Mouse (Mus musculus) intestine, postnatal 0 days (tissue): Measurements from ENCODE around the gene Dysf. TPM values are rescaled to one million over a fixed set of nuclear protein-coding genes. Genes with fewer than 3 reads are reported as not detected.

Source experiments
- ATAC-seq: fragments of 200-750 bp; cut with Nextera tagmentation; 2 replicates; pipeline ENCODE4 v1.8.0; 2017; ENCODE audit warnings: mild to moderate bottlenecking, moderate TSS enrichment, moderate library complexity
- H3K27ac ChIP-seq: fragments of 300-500 bp; sonication (generic); 2 replicates; pipeline ENCODE4 v1.5.1; 2014; ENCODE audit warnings: mild to moderate bottlenecking, low read depth, low read length, moderate library complexity
- H3K27me3 ChIP-seq: fragments of 300-500 bp; sonication (generic); replicated peaks from 2 replicates; pipeline ENCODE4 v1.6.1; 2014; ENCODE audit warnings: low read length, mixed read lengths; ENCODE audit not compliant: control insufficient read depth, insufficient read depth
- H3K36me3 ChIP-seq: fragments of 300-500 bp; sonication (generic); 2 replicates; pipeline ENCODE4 v1.6.1; 2014; ENCODE audit warnings: mild to moderate bottlenecking, moderate library complexity; ENCODE audit not compliant: control insufficient read depth, insufficient read depth
- H3K4me1 ChIP-seq: fragments of 300-500 bp; sonication (generic); replicated peaks from 2 replicates; pipeline ENCODE4 v1.6.1; 2014; ENCODE audit warnings: antibody characterized with exemption, low read length, mixed read lengths; ENCODE audit not compliant: control insufficient read depth, insufficient read depth
- H3K4me2 ChIP-seq: fragments of 300-500 bp; sonication (generic); replicated peaks from 2 replicates; pipeline ENCODE4 v1.6.1; 2014; ENCODE audit warnings: low read depth, mild to moderate bottlenecking, moderate library complexity
- H3K4me3 ChIP-seq: fragments of 300-500 bp; sonication (generic); 2 replicates; pipeline ENCODE4 v1.5.1; 2014; ENCODE audit warnings: low read depth, low read length
- H3K9ac ChIP-seq: fragments of 300-500 bp; sonication (generic); 2 replicates; pipeline ENCODE4 v1.6.1; 2014; ENCODE audit warnings: mild to moderate bottlenecking, low read depth, low read length
- H3K9me3 ChIP-seq: fragments of 300-500 bp; sonication (generic); 2 replicates; pipeline ENCODE4 v1.6.1; 2016; ENCODE audit warnings: mixed run types; ENCODE audit not compliant: control insufficient read depth
- CTCF ChIP-seq: sonication (generic); IDR thresholded peaks from 2 replicates; pipeline ENCODE4 v1.5.1; 2016; ENCODE audit warnings: low read depth, mild to moderate bottlenecking, control low read depth, antibody characterized with exemption, moderate library complexity
- WGBS: fragments of 180-500 bp; shearing (Covaris S2); extraction: QIAGEN DNeasy Blood & Tissue Kit; methylation state at CpG from one replicate; pipeline ENCODE4 v1.1.7; 2014; 5-methylcytosine and 5-hydroxymethylcytosine counted together
- polyA plus RNA-seq: library from polyadenylated mRNA; unstranded; fragments of >200 nt; fragmentation: Nextera tagmentation; extraction: Ambion mirVana; gene quantifications from 2 replicates; pipeline ENCODE4 v1.2.1, GENCODE M21; 2015

Dysf gene
- polyA plus RNA-seq, 1 experiment from 2014 or later = 5.1 TPM

- 78% methylated on average over 3 of the region's 3 CpGs for WGBS
- no peak overlapping the region for H3K4me3 ChIP-seq
Measured at GRCm38 (mm10) chr6:84044679-84045078, 36.3 kb downstream of the Dysf start.

GRCm38 (mm10) chr6:84048856-84049255 lies 40.5 kb downstream of the Dysf start:
- WGBS = 72% methylated on average over 2 of the region's 2 CpGs
- H3K27me3 ChIP-seq = no peaks in the 10 kb centered on the region
- H3K36me3 ChIP-seq = no peaks in the 10 kb centered on the region
- H3K9me3 ChIP-seq = no peaks in the 10 kb centered on the region
- H3K27ac ChIP-seq = no peak overlapping the region
- no peak for TF ChIP-seq CTCF
- H3K4me2 ChIP-seq = no peak overlapping the region
- no peak overlapping the region for H3K4me3 ChIP-seq
- H3K4me1 ChIP-seq = no peaks in the 10 kb centered on the region; the same call in 1 of the 2 replicates
- ATAC-seq = no peak
- no peak overlapping the region for H3K9ac ChIP-seq

More at GRCm38 (mm10) chr6:84044679-84045078, 36.3 kb downstream of the Dysf start:
- H3K9me3 ChIP-seq = no peaks in the 10 kb centered on the region
- no peak overlapping the region for H3K9ac ChIP-seq
- no peaks in the 10 kb centered on the region for H3K36me3 ChIP-seq
- H3K27me3 ChIP-seq = no peaks in the 10 kb centered on the region
- no peak for TF ChIP-seq CTCF
- H3K27ac ChIP-seq = no peak overlapping the region
- H3K4me1 ChIP-seq = no peaks in the 10 kb centered on the region
- no peak for ATAC-seq
- no peak overlapping the region for H3K4me2 ChIP-seq

GRCm38 (mm10) chr6:84050238-84050637 lies 41.8 kb downstream of the Dysf start:
- no peak overlapping the region for H3K9ac ChIP-seq
- no peak for ATAC-seq
- no peaks in the 10 kb centered on the region for H3K36me3 ChIP-seq
- H3K27me3 ChIP-seq = no peaks in the 10 kb centered on the region
- no peaks in the 10 kb centered on the region for H3K9me3 ChIP-seq
- no peaks in the 10 kb centered on the region; the same call in 1 of the 2 replicates for H3K4me1 ChIP-seq
- H3K4me2 ChIP-seq = no peak overlapping the region
- 81% methylated on average over 4 of the region's 4 CpGs for WGBS
- no peak overlapping the region for H3K4me3 ChIP-seq
- H3K27ac ChIP-seq = no peak overlapping the region
- no peak for TF ChIP-seq CTCF

- H3K9me3 ChIP-seq = no peaks in the 10 kb centered on the region
- no peak overlapping the region for H3K4me3 ChIP-seq
- no peak overlapping the region for H3K4me2 ChIP-seq
- ATAC-seq = no peak
- WGBS = 32% methylated on average over 6 of the region's 6 CpGs
- no peaks in the 10 kb centered on the region for H3K36me3 ChIP-seq
- no peaks in the 10 kb centered on the region; the same call in 1 of the 2 replicates for H3K4me1 ChIP-seq
- no peak overlapping the region for H3K27ac ChIP-seq
- H3K9ac ChIP-seq = no peak overlapping the region
- no peaks in the 10 kb centered on the region for H3K27me3 ChIP-seq
- TF ChIP-seq CTCF = no peak
Measured at GRCm38 (mm10) chr6:84051032-84051431, 42.6 kb downstream of the Dysf start.

- H3K27ac ChIP-seq = no peak overlapping the region
- no peaks in the 10 kb centered on the region for H3K27me3 ChIP-seq
- no peak for ATAC-seq
- H3K9me3 ChIP-seq = no peaks in the 10 kb centered on the region
- H3K4me1 ChIP-seq = no peaks in the 10 kb centered on the region; the same call in 1 of the 2 replicates
- no peak overlapping the region for H3K9ac ChIP-seq
- H3K36me3 ChIP-seq = no peaks in the 10 kb centered on the region
- no peak for TF ChIP-seq CTCF
- no peak overlapping the region for H3K4me3 ChIP-seq
- H3K4me2 ChIP-seq = no peak overlapping the region
- 77% methylated on average over 9 of the region's 9 CpGs for WGBS
Measured at GRCm38 (mm10) chr6:84053874-84054530, 45.6 kb downstream of the Dysf start.

- Histone ChIP-seq H3K36me3 (no peaks in the 10 kb centered on the region), H3K9me3 (no peaks in the 10 kb centered on the region), H3K4me3 (no peak overlapping the region), H3K9ac (no peak overlapping the region), H3K27ac (no peak overlapping the region), H3K4me2 (no peak overlapping the region), H3K27me3 (no peaks in the 10 kb centered on the region), H3K4me1 (no peaks in the 10 kb centered on the region; the same call in 1 of the 2 replicates)
- TF ChIP-seq CTCF = no peak
- 57% methylated on average over 1 of the region's 1 CpGs for WGBS
- ATAC-seq = no peak
Measured at GRCm38 (mm10) chr6:84055619-84056018, 47.2 kb downstream of the Dysf start.
